Mouse (Mus musculus) kidney, adult 9 months (tissue): ENCODE measurements around the gene Lif.

Experiments
- DNase-seq: peaks from one replicate; pipeline ENCODE4 v3.0.0; 2022

Lif gene

GRCm38 (mm10) chr11:4264066-4264465, 6.7 kb downstream of the Lif start:
- DNase-seq, result no peak

- DNase-seq, result peak; percentile 47
These were observed 9.2 kb downstream of the Lif start for GRCm38 (mm10) chr11:4266271-4267201.

- DNase-seq, result no peak
These were observed 9.8 kb downstream of the Lif start for GRCm38 (mm10) chr11:4267202-4267578.

- DNase-seq, result no peak
These were observed 11.1 kb downstream of the Lif start for GRCm38 (mm10) chr11:4268500-4268899.

GRCm38 (mm10) chr11:4270744-4271459, 13.5 kb downstream of the Lif start:
- DNase-seq, result no peak

- no peak for DNase-seq
These were observed 14.2 kb downstream of the Lif start for GRCm38 (mm10) chr11:4271544-4271943.

GRCm38 (mm10) chr11:4276411-4276861, 19.1 kb downstream of the Lif start:
- no peak for DNase-seq

- no peak for DNase-seq
These were observed 22.6 kb downstream of the Lif start for GRCm38 (mm10) chr11:4279909-4280308.

GRCm38 (mm10) chr11:4281852-4282251, 24.5 kb downstream of the Lif start:
- DNase-seq, result no peak

GRCm38 (mm10) chr11:4283627-4284026, 26.3 kb downstream of the Lif start:
- DNase-seq, result no peak

- DNase-seq, result no peak
These were observed 31.9 kb downstream of the Lif start for GRCm38 (mm10) chr11:4289280-4289679.

GRCm38 (mm10) chr11:4291639-4292038, 34.3 kb downstream of the Lif start:
- no peak for DNase-seq

- peak; percentile 31 for DNase-seq
These were observed 35.0 kb downstream of the Lif start for GRCm38 (mm10) chr11:4292224-4292887.

GRCm38 (mm10) chr11:4292888-4293247, 35.5 kb downstream of the Lif start:
- no peak for DNase-seq

GRCm38 (mm10) chr11:4293481-4293880, 36.1 kb downstream of the Lif start:
- no peak for DNase-seq

- DNase-seq, result no peak
These were observed 36.7 kb downstream of the Lif start for GRCm38 (mm10) chr11:4294047-4294446.

- peak; percentile 62 for DNase-seq
These were observed 37.4 kb downstream of the Lif start for GRCm38 (mm10) chr11:4294495-4295351.

- DNase-seq, result no peak
These were observed 39.4 kb downstream of the Lif start for GRCm38 (mm10) chr11:4296610-4297275.

- no peak for DNase-seq
These were observed 40.4 kb downstream of the Lif start for GRCm38 (mm10) chr11:4297753-4298152.

- DNase-seq, result no peak
These were observed 41.3 kb downstream of the Lif start for GRCm38 (mm10) chr11:4298615-4299014.

GRCm38 (mm10) chr11:4299191-4299590, 41.8 kb downstream of the Lif start:
- peak; percentile 32 for DNase-seq
